ENCODE assay signal across 8 mouse cellular contexts in genomic region chr17:78736473-78736988, GRCm38 (mm10). TPM values are rescaled to one million over a fixed set of nuclear protein-coding genes. Genes with fewer than 3 reads are reported as not detected.
DNase-seq lines count a peak whose midpoint lies in the region; ATAC-seq and TF ChIP-seq lines count a peak whose summit lies in the region.

No protein-coding gene starts in this region.

- peaks cover 9% of the 10 kb centered on the region for H3K4me1 ChIP-seq in hindbrain, postnatal 0 days (ENCODE audit: insufficient read depth, low read length)

- H3K4me3 ChIP-seq in hindbrain, postnatal 0 days (ENCODE audit: low read length) = peak overlapping the region; percentile 98
- peak overlapping the region; percentile 77 for H3K4me3 ChIP-seq in left cerebral cortex, adult 2 months

- WGBS in hindbrain, postnatal 0 days = under 1% methylated on average over 45 of the region's 60 CpGs

- H3K4me2 ChIP-seq in hindbrain, postnatal 0 days (ENCODE audit: low read depth, low read length) = peak overlapping the region; percentile 73

- no peak for TF ChIP-seq CTCF in hindbrain, postnatal 0 days (IDR thresholded peaks at IDR 0.05; ENCODE audit: low read depth)
- TF ChIP-seq CTCF in left cerebral cortex, adult 2 months (IDR thresholded peaks at IDR 0.05) = no peak

- peak overlapping the region; percentile 92 for H3K9ac ChIP-seq in hindbrain, postnatal 0 days (replicated peaks; ENCODE audit: low read length)

- DNase-seq in T-cell, adult 2 months (ENCODE audit: low spot score) = peak; percentile 100
- peak; percentile 97 to 98 for DNase-seq in cerebellum, postnatal 36 days
- peak; percentile 99 for DNase-seq in gastrocnemius, adult 18-20 months (ENCODE audit: low spot score)
- DNase-seq in hindbrain, postnatal 0 days (ENCODE audit: low spot score) = peak; percentile 97
- peak; percentile 99 for DNase-seq in left cerebral cortex, adult 2 months (ENCODE audit: extremely low spot score in 1 of 2, low spot score in 2 of 2)
- peak; percentile 98 to 99 for DNase-seq in right cerebral cortex, adult 2 months (ENCODE audit: low spot score in 2 of 2)
- DNase-seq in urinary bladder, postnatal 14 days (ENCODE audit: low spot score) = peak; percentile 100

- H3K27ac ChIP-seq in hindbrain, postnatal 0 days = peak overlapping the region; percentile 82
- H3K27ac ChIP-seq in left cerebral cortex, adult 2 months = peak overlapping the region; percentile 97

- no peaks in the 10 kb centered on the region for H3K9me3 ChIP-seq in hindbrain, postnatal 0 days (ENCODE audit: low read length)

- no peaks in the 10 kb centered on the region for H3K27me3 ChIP-seq in hindbrain, postnatal 0 days (ENCODE audit: insufficient read depth, low read length)

- intact Hi-C loops in left cerebral cortex, adult 2 months (cut with DNase I) = loop anchor here (2.0 kb wide), 1 partner anchor 60 kb away; no protein-coding TSS in a partner anchor

- peak; percentile 99 for ATAC-seq in hindbrain, postnatal 0 days
- peak; percentile 92 for ATAC-seq in megakaryocyte, adult 5-6 weeks (ENCODE audit: poor library complexity, severe bottlenecking)

- H3K36me3 ChIP-seq in hindbrain, postnatal 0 days (ENCODE audit: insufficient read depth, low read length) = no peaks in the 10 kb centered on the region

RNA-seq across cellular contexts. Expression of gene Strn, which starts 0.5 kb away (rescaled TPM):
- total RNA-seq in gastrocnemius, adult 18-20 months (2021) = 1 to 10 TPM; 6.0 to 6.1 TPM
- 21.3 and 22.2 TPM in 2 replicates for total RNA-seq in hindbrain, postnatal 0 days (2014; rRNA removed)
- polyA plus RNA-seq in hindbrain, postnatal 0 days (2015; fragmentation: Nextera tagmentation; extraction: Ambion mirVana) = 4.4 and 4.5 TPM in 2 replicates
- 10 to 100 TPM; 58.1 to 65.7 TPM for total RNA-seq in left cerebral cortex, adult 2 months (2021)
- total RNA-seq in megakaryocyte, adult 5-6 weeks (2015) = 26.5 and 33.7 TPM in 2 replicates
- total RNA-seq in megakaryocyte, adult 5-6 weeks (2017) = 45.5 and 58.7 TPM in 2 replicates

Comparison
In these comparisons a context has a peak if more than half of its experiments do, and no peak if none do; other contexts are left out.
1. Peak in every context shown above with its lines: DNase-seq, ATAC-seq, H3K4me3 ChIP-seq and H3K27ac ChIP-seq.